Mouse (Mus musculus) layer of hippocampus, adult 8-10 months (tissue): Measurements from ENCODE around the gene Hoxd10. TPM values are rescaled to one million over a fixed set of nuclear protein-coding genes. Genes with fewer than 3 reads are reported as not detected.

ENCODE experiments used
- microRNA-seq, 2 experiments: library from miRNA; unstranded; fragments of <30 nt; microRNA quantifications; one replicate each; pipeline ENCODE4 v1.2.0; 2022
- total RNA-seq, 4 experiments: library from RNA; stranded (reverse); gene quantifications; 2 replicates each; pipeline ENCODE4 v1.2.4; 2022

Hoxd10 gene
- total RNA-seq, 4 experiments from 2014 or later = not detected

Small RNA genes within 50 kb of the gene (microRNA-seq; reads per million reads assigned to microRNA genes)
- gene Gm44463 (0 reads per million in 2 experiments), gene Mir10b (71.1 to 114 reads per million in 2 experiments)

Other genes starting within 250 kb of the Hoxd10 start
- gene Lnpk, start 112.5 kb upstream of the Hoxd10 start, total RNA-seq = 10 to 100 TPM; 49.6 to 66.6 (median 60.5) TPM
- not detected for gene Evx2, start 32.4 kb upstream of the Hoxd10 start, total RNA-seq
- gene Hoxd13, start 23.6 kb upstream of the Hoxd10 start, total RNA-seq = not detected
- gene Hoxd12, start 16.9 kb upstream of the Hoxd10 start, total RNA-seq = not detected
- gene Hoxd11, start 12.4 kb upstream of the Hoxd10 start, total RNA-seq = not detected
- gene Hoxd9, start 5.8 kb downstream of the Hoxd10 start, total RNA-seq = not detected
- gene Hoxd8, start 12.7 kb downstream of the Hoxd10 start, total RNA-seq = not detected
- not detected for gene Hoxd3, start 20.0 kb downstream of the Hoxd10 start, total RNA-seq
- not detected for gene Hoxd4, start 20.0 kb downstream of the Hoxd10 start, total RNA-seq
- gene Gm28230, start 34.8 kb downstream of the Hoxd10 start, total RNA-seq = not detected
- gene Hoxd1, start 71.1 kb downstream of the Hoxd10 start, total RNA-seq = under 1 TPM in 2 of 4 experiments, not detected in 2; 0.17 to 0.27 TPM
- 10 to 100 TPM; 41.0 to 46.5 (median 43.9) TPM for gene Mtx2, start 133.9 kb downstream of the Hoxd10 start, total RNA-seq